Mouse (Mus musculus) kidney, adult 2 months (tissue): ENCODE results near the gene Il16.

ENCODE experiments used
- CTCF ChIP-seq: fragments of 200-500 bp; conservative IDR thresholded peaks from 2 replicates; pipeline ENCODE4 v1.5.1; 2011; ENCODE audit warnings: low read depth, mild to moderate bottlenecking, control low read depth, low read length, moderate library complexity, mixed read lengths; ENCODE audit not compliant: insufficient read depth, insufficient read length
- POLR2A ChIP-seq: fragments of 200-500 bp; IDR thresholded peaks from one replicate; pipeline ENCODE4 v1.6.1; 2011; ENCODE audit warnings: low read depth, low read length, control low read depth

- TF ChIP-seq CTCF = no peak
- no peak for TF ChIP-seq POLR2A
Observed at GRCm38 (mm10) chr7:83624065-83624464, 121.5 kb downstream of the Il16 start.
